Mouse (Mus musculus) ES-Bruce4 (cell line): ENCODE results near the gene Hdac1. TPM values are rescaled to one million over a fixed set of nuclear protein-coding genes. Genes with fewer than 3 reads are reported as not detected.

ENCODE experiments used
- H3K27ac ChIP-seq: 2 replicates; pipeline ENCODE4 v1.5.1; 2012; ENCODE audit warnings: low read length, inconsistent platforms; ENCODE audit not compliant: insufficient read depth
- H3K27me3 ChIP-seq: 2 replicates; pipeline ENCODE4 v1.6.1; 2012; ENCODE audit warnings: mild to moderate bottlenecking, low read length, inconsistent platforms; ENCODE audit not compliant: control insufficient read depth, poor library complexity, insufficient read depth, severe bottlenecking
- H3K36me3 ChIP-seq: 2 replicates; pipeline ENCODE4 v1.6.1; 2012; ENCODE audit warnings: inconsistent platforms, mild to moderate bottlenecking, low read length, moderate library complexity; ENCODE audit not compliant: control insufficient read depth, poor library complexity, insufficient read depth, severe bottlenecking
- H3K4me1 ChIP-seq: one replicate; pipeline ENCODE4 v1.8.1; 2011; ENCODE audit warnings: low read length; ENCODE audit not compliant: control insufficient read depth, insufficient read depth
- H3K4me3 ChIP-seq: 2 replicates; pipeline ENCODE4 v1.5.1; 2011; ENCODE audit warnings: low read depth, mild to moderate bottlenecking, low read length
- H3K9ac ChIP-seq: 2 replicates; pipeline ENCODE4 v1.6.1; 2012; ENCODE audit warnings: low read depth, mild to moderate bottlenecking, inconsistent platforms; ENCODE audit not compliant: poor library complexity, severe bottlenecking
- H3K9me3 ChIP-seq: replicated peaks from 2 replicates; pipeline ENCODE4 v1.6.1; 2012; ENCODE audit warnings: mild to moderate bottlenecking, low read length, inconsistent platforms; ENCODE audit not compliant: control insufficient read depth, poor library complexity, insufficient read depth, severe bottlenecking
- CTCF ChIP-seq: IDR thresholded peaks from one replicate; pipeline ENCODE4 v1.8.1; 2011; ENCODE audit warnings: low read depth, low read length
- EP300 ChIP-seq: IDR thresholded peaks from 2 replicates; pipeline ENCODE4 v1.6.1; 2011; ENCODE audit warnings: low read depth, low read length; ENCODE audit not compliant: insufficient read depth
- POLR2A ChIP-seq: IDR thresholded peaks from one replicate; pipeline ENCODE4 v1.8.1; 2011; ENCODE audit warnings: low read length; ENCODE audit not compliant: insufficient read depth
- polyA plus RNA-seq: library from polyadenylated mRNA; stranded (reverse); fragments of >200 nt; gene quantifications from 2 replicates; pipeline ENCODE4 v1.2.4, GENCODE M21; 2011; ENCODE audit warnings: low read depth; ENCODE audit not compliant: missing spikeins, insufficient read depth, insufficient read length

The Hdac1 gene
- polyA plus RNA-seq, 1 experiment, result 304 TPM

- H3K27me3 ChIP-seq, result no peaks in the 10 kb centered on the region
- H3K36me3 ChIP-seq, result no peaks in the 10 kb centered on the region
- H3K4me3 ChIP-seq, result no peak overlapping the region
- TF ChIP-seq POLR2A (no peak), CTCF (no peak), EP300 (no peak)
- no peak overlapping the region for H3K27ac ChIP-seq
- no peaks in the 10 kb centered on the region for H3K9me3 ChIP-seq
- H3K9ac ChIP-seq, result no peak overlapping the region
- no peaks in the 10 kb centered on the region for H3K4me1 ChIP-seq
Measured at GRCm38 (mm10) chr4:129565139-129565538, 22.6 kb upstream of the Hdac1 start.

- TF ChIP-seq EP300, result no peak
- no peak for TF ChIP-seq POLR2A
- TF ChIP-seq CTCF, result no peak
- Histone ChIP-seq H3K36me3 (no peaks in the 10 kb centered on the region), H3K27me3 (no peaks in the 10 kb centered on the region), H3K4me1 (no peaks in the 10 kb centered on the region), H3K4me3 (no peak overlapping the region), H3K27ac (no peak overlapping the region), H3K9me3 (no peaks in the 10 kb centered on the region), H3K9ac (no peak overlapping the region)
Measured at GRCm38 (mm10) chr4:129563718-129564117, 21.2 kb upstream of the Hdac1 start.

- H3K27ac ChIP-seq, result no peak overlapping the region
- no peaks in the 10 kb centered on the region for H3K4me1 ChIP-seq
- H3K9ac ChIP-seq, result no peak overlapping the region
- H3K36me3 ChIP-seq, result no peaks in the 10 kb centered on the region
- no peaks in the 10 kb centered on the region for H3K27me3 ChIP-seq
- no peaks in the 10 kb centered on the region for H3K9me3 ChIP-seq
- no peak overlapping the region for H3K4me3 ChIP-seq
- TF ChIP-seq EP300 (no peak), POLR2A (no peak)
Measured at GRCm38 (mm10) chr4:129561184-129561583, 18.7 kb upstream of the Hdac1 start.

- Histone ChIP-seq H3K4me1 (no peaks in the 10 kb centered on the region), H3K9ac (no peak overlapping the region), H3K4me3 (no peak overlapping the region), H3K9me3 (no peaks in the 10 kb centered on the region), H3K27ac (no peak overlapping the region), H3K27me3 (no peaks in the 10 kb centered on the region), H3K36me3 (no peaks in the 10 kb centered on the region)
- TF ChIP-seq EP300, result no peak
- TF ChIP-seq POLR2A, result no peak
Measured at GRCm38 (mm10) chr4:129558321-129558955, 15.9 kb upstream of the Hdac1 start.

GRCm38 (mm10) chr4:129557256-129557808, 14.8 kb upstream of the Hdac1 start:
- H3K27ac ChIP-seq, result no peak overlapping the region
- no peaks in the 10 kb centered on the region for H3K27me3 ChIP-seq
- no peaks in the 10 kb centered on the region for H3K36me3 ChIP-seq
- TF ChIP-seq CTCF, result no peak
- no peak for TF ChIP-seq EP300
- no peak for TF ChIP-seq POLR2A
- no peaks in the 10 kb centered on the region for H3K9me3 ChIP-seq
- H3K9ac ChIP-seq, result peak overlapping the region; percentile 43; the same call in 1 of the 2 replicates
- peak overlapping the region; percentile 48; the same call in 1 of the 2 replicates for H3K4me3 ChIP-seq
- H3K4me1 ChIP-seq, result no peaks in the 10 kb centered on the region

- Histone ChIP-seq H3K27ac (peak overlapping the region; percentile 39), H3K9ac (peak overlapping the region; percentile 77), H3K4me3 (peak overlapping the region; percentile 48), H3K4me1 (no peaks in the 10 kb centered on the region), H3K36me3 (no peaks in the 10 kb centered on the region), H3K9me3 (no peaks in the 10 kb centered on the region), H3K27me3 (no peaks in the 10 kb centered on the region)
- TF ChIP-seq POLR2A, result peak; percentile 58
- TF ChIP-seq EP300, result 0 out of 2 replicates have a peak, but pooled peaks have one; percentile 52
- no peak for TF ChIP-seq CTCF
Measured at GRCm38 (mm10) chr4:129556532-129557223, 14.2 kb upstream of the Hdac1 start.
